In genomic region chr5:84335834-84336465, GRCm38 (mm10) we compare ENCODE assay signal across 14 mouse cellular contexts.
"Had no signal": no experiment of that assay in that cellular context is flagged by ENCODE, and none has a peak within 500 bp of the region (broad histone marks: within the 10 kb centered on the region; RNA-seq: fewer than 3 reads in every experiment).

No protein-coding gene starts in this region.

- ATAC-seq: midbrain, embryonic 16.5 days had no signal

- H3K36me3 ChIP-seq: kidney, embryonic 15.5 days; limb, embryonic 10.5 days; liver, embryonic 15.5 days; midbrain, embryonic 12.5 days; neural tube, embryonic 13.5 days; stomach, embryonic 15.5 days had no signal

- H3K4me3 ChIP-seq: kidney, embryonic 15.5 days; left cerebral cortex, adult 2 months; limb, embryonic 10.5 days; liver, embryonic 15.5 days; midbrain, embryonic 12.5 days; neural tube, embryonic 13.5 days; stomach, embryonic 15.5 days had no signal

- H3K4me2 ChIP-seq: kidney, embryonic 15.5 days; liver, embryonic 11.5 days; liver, embryonic 15.5 days; midbrain, embryonic 12.5 days; neural tube, embryonic 13.5 days; stomach, embryonic 15.5 days had no signal

- DNase-seq: kidney, adult 2 months; kidney, postnatal 25 days; retina, postnatal 1 day; right cerebral cortex, postnatal 14 days; thymus, postnatal 36 days had no signal

- H3K27ac ChIP-seq: kidney, embryonic 15.5 days; left cerebral cortex, adult 2 months; limb, embryonic 10.5 days; liver, embryonic 15.5 days; midbrain, embryonic 12.5 days; neural tube, embryonic 13.5 days; stomach, embryonic 15.5 days had no signal

- H3K27me3 ChIP-seq: kidney, embryonic 15.5 days; liver, embryonic 15.5 days; midbrain, embryonic 12.5 days; neural tube, embryonic 13.5 days; stomach, embryonic 15.5 days had no signal

- H3K9me3 ChIP-seq: kidney, embryonic 15.5 days; limb, embryonic 10.5 days; liver, embryonic 15.5 days; midbrain, embryonic 12.5 days; neural tube, embryonic 13.5 days; stomach, embryonic 15.5 days had no signal

- H3K9ac ChIP-seq: kidney, embryonic 15.5 days; liver, embryonic 15.5 days; midbrain, embryonic 12.5 days; neural tube, embryonic 13.5 days; stomach, embryonic 15.5 days had no signal

- H3K4me1 ChIP-seq: kidney, embryonic 15.5 days; limb, embryonic 10.5 days; liver, embryonic 15.5 days; midbrain, embryonic 12.5 days; neural tube, embryonic 13.5 days; stomach, embryonic 15.5 days had no signal
